Mouse (Mus musculus): Measurements from ENCODE around the gene Kiss1. TPM values are rescaled to one million over a fixed set of nuclear protein-coding genes. Genes with fewer than 3 reads are reported as not detected.

The Kiss1 gene
- 0.56 and 0.81 TPM in 2 replicates for polyA plus RNA-seq (2012; rRNA removed)

- Histone ChIP-seq H3K4me3 (replicated peaks; ENCODE audit: extremely low read depth, low read depth, low read length) (no peak within 1 kb of the TSS), H3K4me1 (ENCODE audit: control insufficient read depth, insufficient read depth, low read length) (no peaks in the 10 kb centered on the region)
- 63% methylated on average over 13 of the region's 13 CpGs for WGBS
- TF ChIP-seq POLR2A (IDR thresholded peaks at IDR 0.05; ENCODE audit: borderline replicate concordance, extremely low read depth, low read depth, low read length) (no peak), CTCF (IDR thresholded peaks at IDR 0.05; ENCODE audit: insufficient read depth, low read length) (no peak)
- peak; percentile 32 for DNase-seq
These were observed at the start of gene Kiss1 for GRCm38 (mm10) chr1:133321267-133321925. Kiss1 (plus strand) TSS chr1:133321875.

DNA sequence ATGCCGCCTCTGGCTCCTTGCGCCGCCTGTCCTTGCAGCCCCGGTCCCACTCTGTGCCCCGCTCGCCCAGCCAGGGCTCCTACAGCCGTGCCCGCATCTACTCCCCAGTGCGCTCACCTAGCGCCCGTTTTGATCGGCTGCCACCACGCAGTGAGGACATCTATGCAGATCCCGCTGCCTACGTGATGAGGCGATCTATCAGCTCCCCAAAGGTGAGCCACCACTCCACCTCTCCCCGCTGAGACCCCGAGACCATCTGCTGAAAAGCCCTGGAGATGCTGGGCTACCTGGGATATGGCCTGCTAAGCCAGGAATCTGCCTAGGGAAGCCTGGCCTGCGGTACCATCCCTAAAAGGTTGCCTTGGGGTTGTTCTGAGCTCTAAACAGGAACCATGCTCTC lies 47.5 kb upstream of the Kiss1 start:
- TF ChIP-seq CTCF (IDR thresholded peaks at IDR 0.05; ENCODE audit: insufficient read depth, low read length) (no peak), POLR2A (IDR thresholded peaks at IDR 0.05; ENCODE audit: borderline replicate concordance, extremely low read depth, low read depth, low read length) (no peak)
- Histone ChIP-seq H3K4me3 (replicated peaks; ENCODE audit: extremely low read depth, low read depth, low read length) (no peak overlapping the region), H3K4me1 (ENCODE audit: control insufficient read depth, insufficient read depth, low read length) (no peaks in the 10 kb centered on the region)
- WGBS: 92% methylated on average over 19 of the region's 19 CpGs
- no peak for DNase-seq

DNA sequence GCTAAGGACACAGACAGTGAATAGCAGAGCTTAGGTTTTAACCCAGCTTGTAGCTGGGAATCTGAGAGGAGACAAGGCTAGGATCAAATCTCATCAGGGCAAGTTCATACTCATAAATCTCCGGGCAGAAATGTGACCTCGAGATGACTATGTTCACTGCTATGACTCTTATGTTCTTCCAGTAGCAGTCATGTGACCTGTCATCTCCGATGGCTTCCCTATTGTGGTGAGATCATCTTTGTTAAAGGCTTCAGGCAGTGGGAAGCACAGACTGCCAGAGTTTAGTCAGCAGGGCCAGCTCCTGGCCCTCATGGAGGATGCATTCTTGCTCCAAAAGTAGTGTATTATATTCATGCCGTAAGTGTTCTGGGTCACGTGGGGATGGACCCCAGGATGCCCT lies 44.7 kb upstream of the Kiss1 start:
- H3K4me3 ChIP-seq (replicated peaks; ENCODE audit: extremely low read depth, low read depth, low read length): no peak overlapping the region
- DNase-seq: no peak
- no peaks in the 10 kb centered on the region for H3K4me1 ChIP-seq (ENCODE audit: control insufficient read depth, insufficient read depth, low read length)
- WGBS: 45% methylated on average over 5 of the region's 5 CpGs
- TF ChIP-seq CTCF (IDR thresholded peaks at IDR 0.05; ENCODE audit: insufficient read depth, low read length): no peak
- TF ChIP-seq POLR2A (IDR thresholded peaks at IDR 0.05; ENCODE audit: borderline replicate concordance, extremely low read depth, low read depth, low read length): no peak

DNA sequence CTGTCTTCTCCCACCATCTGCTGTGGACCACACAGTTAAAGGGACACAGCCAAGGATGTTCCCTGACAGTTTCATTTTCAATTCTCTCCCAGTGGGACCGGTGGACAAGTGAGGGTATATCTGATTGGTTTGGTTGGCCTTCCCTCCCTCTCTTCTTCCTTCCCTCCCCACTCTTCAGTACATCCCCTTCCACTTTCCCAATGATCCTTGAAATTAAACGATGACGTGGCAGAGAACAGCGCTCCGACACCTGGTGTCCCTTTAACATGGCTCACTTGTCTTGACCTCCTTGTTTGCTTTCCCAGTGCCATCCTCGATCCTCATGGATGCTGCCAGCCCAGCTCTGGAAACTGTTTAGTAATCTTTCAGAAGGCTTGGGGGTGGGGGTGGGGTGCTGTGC lies 43.1 kb upstream of the Kiss1 start:
- Histone ChIP-seq H3K4me3 (replicated peaks; ENCODE audit: extremely low read depth, low read depth, low read length) (no peak overlapping the region), H3K4me1 (ENCODE audit: control insufficient read depth, insufficient read depth, low read length) (no peaks in the 10 kb centered on the region)
- no peak for TF ChIP-seq CTCF (IDR thresholded peaks at IDR 0.05; ENCODE audit: insufficient read depth, low read length)
- TF ChIP-seq POLR2A (IDR thresholded peaks at IDR 0.05; ENCODE audit: borderline replicate concordance, extremely low read depth, low read depth, low read length): no peak
- 72% methylated on average over 6 of the region's 6 CpGs for WGBS
- no peak for DNase-seq

DNA sequence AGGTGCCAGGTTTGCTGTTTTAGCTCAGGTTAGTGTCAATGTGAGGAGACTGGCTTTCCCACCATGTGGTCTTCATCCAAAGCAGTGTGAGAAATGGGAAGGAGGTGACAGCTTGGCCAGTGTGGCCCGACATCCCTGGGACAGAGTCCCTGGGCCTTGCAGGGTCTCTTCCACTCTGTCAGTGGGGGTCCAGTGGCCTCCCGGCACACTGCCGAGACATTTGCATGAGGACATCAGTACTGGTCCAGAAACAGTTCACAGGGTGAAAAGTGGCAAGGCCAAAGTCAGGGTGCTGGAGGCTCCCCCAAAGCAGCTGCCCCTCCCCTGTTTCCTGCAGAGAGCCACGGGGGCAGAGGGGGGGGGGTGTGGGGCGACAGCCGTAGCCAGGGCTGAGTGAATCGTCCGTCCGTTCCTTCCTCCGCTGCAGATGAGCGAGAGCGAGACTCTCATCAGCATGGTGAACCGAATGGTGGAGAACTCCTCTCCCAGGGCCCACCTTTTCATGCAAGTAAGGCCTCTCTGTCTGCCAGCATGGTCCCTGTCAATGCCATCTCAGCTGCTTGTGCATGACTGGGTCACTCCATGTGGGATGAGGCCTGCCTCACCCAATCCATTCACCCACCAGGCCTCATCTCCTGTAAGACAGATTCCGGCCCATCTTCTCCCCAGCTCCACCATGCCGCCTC lies 42.6 kb upstream of the Kiss1 start:
- no peak overlapping the region for H3K4me3 ChIP-seq (replicated peaks; ENCODE audit: extremely low read depth, low read depth, low read length)
- no peak for DNase-seq
- 66% methylated on average over 15 of the region's 15 CpGs for WGBS
- no peaks in the 10 kb centered on the region for H3K4me1 ChIP-seq (ENCODE audit: control insufficient read depth, insufficient read depth, low read length)
- TF ChIP-seq POLR2A (IDR thresholded peaks at IDR 0.05; ENCODE audit: borderline replicate concordance, extremely low read depth, low read depth, low read length) (no peak), CTCF (IDR thresholded peaks at IDR 0.05; ENCODE audit: insufficient read depth, low read length) (no peak)

DNA sequence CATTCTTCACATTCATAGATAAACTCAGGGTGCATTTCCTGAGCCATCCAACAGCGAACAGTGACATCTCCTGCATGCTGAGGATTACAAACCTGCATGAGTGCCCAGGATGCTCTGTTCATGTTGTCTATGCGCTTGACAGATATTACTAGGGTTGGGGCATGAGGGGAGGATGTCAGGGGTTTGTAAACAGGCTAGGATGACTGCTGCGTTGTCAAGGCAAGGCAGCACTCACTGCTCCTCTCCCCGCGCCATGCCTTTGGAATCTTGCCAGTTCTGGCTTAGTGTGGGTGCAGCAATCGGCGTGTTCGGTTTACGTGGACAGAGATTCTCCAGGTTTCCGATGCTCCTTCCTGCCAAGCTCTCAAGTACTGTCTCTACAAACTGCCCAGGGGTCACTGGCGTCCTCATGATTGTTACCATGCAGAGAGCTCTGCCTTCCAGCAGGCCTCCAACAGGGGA lies 42.0 kb upstream of the Kiss1 start:
- Histone ChIP-seq H3K4me1 (ENCODE audit: control insufficient read depth, insufficient read depth, low read length) (no peaks in the 10 kb centered on the region), H3K4me3 (replicated peaks; ENCODE audit: extremely low read depth, low read depth, low read length) (no peak overlapping the region)
- TF ChIP-seq POLR2A (IDR thresholded peaks at IDR 0.05; ENCODE audit: borderline replicate concordance, extremely low read depth, low read depth, low read length) (no peak), CTCF (IDR thresholded peaks at IDR 0.05; ENCODE audit: insufficient read depth, low read length) (no peak)
- WGBS: 66% methylated on average over 11 of the region's 11 CpGs
- no peak for DNase-seq

GRCm38 (mm10) chr1:133280537-133280936 lies 41.1 kb upstream of the Kiss1 start:
- TF ChIP-seq CTCF (IDR thresholded peaks at IDR 0.05; ENCODE audit: insufficient read depth, low read length) (no peak), POLR2A (IDR thresholded peaks at IDR 0.05; ENCODE audit: borderline replicate concordance, extremely low read depth, low read depth, low read length) (no peak)
- Histone ChIP-seq H3K4me3 (replicated peaks; ENCODE audit: extremely low read depth, low read depth, low read length) (no peak overlapping the region), H3K4me1 (ENCODE audit: control insufficient read depth, insufficient read depth, low read length) (no peaks in the 10 kb centered on the region)
- no peak for DNase-seq
- WGBS: 84% methylated on average over 2 of the region's 2 CpGs

DNA sequence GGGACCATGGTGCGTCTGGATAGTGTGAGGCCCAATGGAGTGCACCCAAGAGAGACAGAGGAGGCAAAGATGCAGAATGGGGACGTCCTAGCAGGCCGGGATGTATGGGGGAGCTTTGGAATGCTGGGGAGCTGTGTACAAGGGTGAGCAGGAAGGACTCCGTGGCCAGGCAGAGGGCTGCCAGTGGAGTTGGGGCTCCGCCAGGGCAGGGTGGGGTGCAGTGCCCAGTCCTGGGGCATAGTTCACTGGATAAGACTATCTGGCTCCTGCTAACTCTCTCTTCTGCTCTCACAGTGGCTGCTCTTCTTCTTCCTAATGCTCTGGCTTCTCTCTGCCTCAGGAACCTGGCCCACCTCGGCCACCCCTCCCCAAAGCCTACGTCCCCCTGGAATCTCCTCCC lies 35.8 kb upstream of the Kiss1 start:
- Histone ChIP-seq H3K4me1 (ENCODE audit: control insufficient read depth, insufficient read depth, low read length) (no peaks in the 10 kb centered on the region), H3K4me3 (replicated peaks; ENCODE audit: extremely low read depth, low read depth, low read length) (no peak overlapping the region)
- TF ChIP-seq POLR2A (IDR thresholded peaks at IDR 0.05; ENCODE audit: borderline replicate concordance, extremely low read depth, low read depth, low read length) (no peak), CTCF (IDR thresholded peaks at IDR 0.05; ENCODE audit: insufficient read depth, low read length) (no peak)
- no peak for DNase-seq
- WGBS: 73% methylated on average over 7 of the region's 7 CpGs

- Histone ChIP-seq H3K4me1 (ENCODE audit: control insufficient read depth, insufficient read depth, low read length) (no peaks in the 10 kb centered on the region), H3K4me3 (replicated peaks; ENCODE audit: extremely low read depth, low read depth, low read length) (no peak overlapping the region)
- 88% methylated on average over 4 of the region's 4 CpGs for WGBS
- DNase-seq: no peak
- TF ChIP-seq CTCF (IDR thresholded peaks at IDR 0.05; ENCODE audit: insufficient read depth, low read length): no peak
- TF ChIP-seq POLR2A (IDR thresholded peaks at IDR 0.05; ENCODE audit: borderline replicate concordance, extremely low read depth, low read depth, low read length): no peak
These were observed 34.6 kb upstream of the Kiss1 start for GRCm38 (mm10) chr1:133287051-133287450.

DNA sequence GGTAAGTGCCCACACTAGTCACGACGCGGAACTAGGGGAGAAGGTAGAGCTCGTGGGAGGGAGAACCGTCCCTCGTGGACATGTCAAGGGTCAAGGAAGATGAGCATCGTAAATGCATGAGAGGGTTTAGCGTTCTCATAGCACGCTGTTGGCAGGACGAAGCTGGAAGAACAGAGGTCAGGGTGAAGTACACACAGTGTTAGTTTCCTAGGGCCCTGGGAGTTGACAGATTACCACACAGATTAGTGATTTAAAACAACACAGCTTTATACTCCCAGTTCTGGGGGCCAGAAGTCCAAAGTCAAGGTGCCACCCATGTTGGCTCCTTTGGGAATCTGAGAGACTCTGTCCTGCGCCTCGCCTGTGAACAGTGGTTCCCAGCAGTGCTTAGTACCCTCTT lies 33.8 kb upstream of the Kiss1 start:
- 91% methylated on average over 12 of the region's 12 CpGs for WGBS
- no peaks in the 10 kb centered on the region for H3K4me1 ChIP-seq (ENCODE audit: control insufficient read depth, insufficient read depth, low read length)
- H3K4me3 ChIP-seq (replicated peaks; ENCODE audit: extremely low read depth, low read depth, low read length): no peak overlapping the region
- DNase-seq: no peak
- TF ChIP-seq CTCF (IDR thresholded peaks at IDR 0.05; ENCODE audit: insufficient read depth, low read length): no peak
- TF ChIP-seq POLR2A (IDR thresholded peaks at IDR 0.05; ENCODE audit: borderline replicate concordance, extremely low read depth, low read depth, low read length): no peak

All from lung, adult 2 months (tissue).